Mouse (Mus musculus) myocyte (in vitro differentiated cells): Measurements from ENCODE around the gene Krt87.

Experiments
- CEBPB ChIP-seq: IDR thresholded peaks from 2 replicates; pipeline ENCODE4 v1.6.1; 2011; ENCODE audit warnings: mild to moderate bottlenecking, moderate library complexity; ENCODE audit not compliant: poor library complexity, insufficient read depth, severe bottlenecking
- E2F4 ChIP-seq: IDR thresholded peaks from one replicate; pipeline ENCODE4 v1.6.1; 2011; ENCODE audit warnings: mild to moderate bottlenecking, control low read depth, moderate library complexity; ENCODE audit not compliant: insufficient read depth
- MAX ChIP-seq: IDR thresholded peaks from one replicate; pipeline ENCODE4 v1.6.1; 2011; ENCODE audit warnings: low read depth, mild to moderate bottlenecking, control low read depth
- POLR2A ChIP-seq: IDR thresholded peaks from one replicate; pipeline ENCODE4 v1.6.1; 2011; ENCODE audit warnings: low read depth, mild to moderate bottlenecking, control low read depth, moderate library complexity; ENCODE audit not compliant: insufficient read length
- POLR2AphosphoS2 ChIP-seq: IDR thresholded peaks from one replicate; pipeline ENCODE4 v1.6.1; 2011; ENCODE audit warnings: low read depth, control low read depth; ENCODE audit not compliant: insufficient read length
- REST ChIP-seq: IDR thresholded peaks from one replicate; pipeline ENCODE4 v1.6.1; 2011; ENCODE audit warnings: mild to moderate bottlenecking, control low read depth, moderate library complexity; ENCODE audit not compliant: insufficient read depth, insufficient read length
- SRF ChIP-seq: IDR thresholded peaks from one replicate; pipeline ENCODE4 v1.6.1; 2011; ENCODE audit warnings: low read depth; ENCODE audit not compliant: control insufficient read depth, insufficient read length
- TCF12 ChIP-seq: IDR thresholded peaks from one replicate; pipeline ENCODE4 v1.6.1; 2011; ENCODE audit warnings: mild to moderate bottlenecking, control low read depth; ENCODE audit not compliant: poor library complexity, insufficient read depth, severe bottlenecking
- USF1 ChIP-seq: IDR thresholded peaks from one replicate; pipeline ENCODE4 v1.6.1; 2011; ENCODE audit warnings: low read depth, mild to moderate bottlenecking, control low read depth, moderate library complexity

- TF ChIP-seq SRF (no peak), USF1 (no peak), POLR2A (no peak), CEBPB (no peak), REST (no peak), E2F4 (no peak), TCF12 (no peak), MAX (no peak), POLR2AphosphoS2 (no peak)
Measured at GRCm38 (mm10) chr15:101483646-101484045, 45.0 kb upstream of the Krt87 start.
